Mouse (Mus musculus) T-cell, adult 66 days (primary cell): ENCODE data around the gene Tnrc6a. TPM values are rescaled to one million over a fixed set of nuclear protein-coding genes. Genes with fewer than 3 reads are reported as not detected.

Source experiments
- total RNA-seq, 2 experiments: library from RNA; stranded (reverse); gene quantifications; 3 replicates in 1 of 2; 4 replicates in 1 of 2; pipeline ENCODE4 v1.2.4; 2023

Tnrc6a gene
- total RNA-seq: 100 to 1,000 TPM; 121 to 127 TPM

GRCm38 (mm10) chr7:123123665-123124298 is at the start of gene Tnrc6a:
Gene Tnrc6a, plus strand, starts transcription at chr7:123123885.

GRCm38 (mm10) chr7:123214365-123215075 is 90.8 kb downstream of the Tnrc6a start, which contains the start of gene Slc5a11:
Gene Slc5a11, plus strand, starts transcription at chr7:123214780.

Other genes starting within 250 kb of the Tnrc6a start
- gene Rbbp6, start 158.2 kb upstream of the Tnrc6a start, total RNA-seq: 100 to 1,000 TPM; 151 to 155 TPM
- under 1 TPM in 1 of 2 experiments, not detected in 1; 0.44 TPM for gene Slc5a11, start 90.9 kb downstream of the Tnrc6a start, total RNA-seq
- 10 to 100 TPM; 15.7 to 20.1 TPM for gene Lcmt1, start 245.9 kb downstream of the Tnrc6a start, total RNA-seq
- gene Arhgap17, start 246.0 kb downstream of the Tnrc6a start, total RNA-seq: 10 to 100 TPM; 56.7 to 63.6 TPM